Mouse (Mus musculus) MEL (cell line): ENCODE data around the gene Trmt112. TPM values are rescaled to one million over a fixed set of nuclear protein-coding genes. Genes with fewer than 3 reads are reported as not detected.

Experiments used
- DNase-seq: peaks from one replicate; pipeline ENCODE4 v3.0.0; 2011; ENCODE audit warnings: low read depth, low spot score
- H3K27ac ChIP-seq: 2 replicates; pipeline ENCODE4 v1.5.1; 2012; ENCODE audit warnings: low read depth, mild to moderate bottlenecking, control low read depth, low read length, moderate library complexity; ENCODE audit not compliant: control insufficient read depth
- H3K27me3 ChIP-seq, 2 experiments: fragments of 150-350 bp in 1 of 2; sonication (generic) in 1 of 2; 2 replicates each; pipeline ENCODE4 v1.6.1; 2012; ENCODE audit warnings: low read length in 2 of 2, mild to moderate bottlenecking in 2 of 2, improper control_type of control experiment in 1 of 2, moderate library complexity in 1 of 2; ENCODE audit not compliant: insufficient read depth in 2 of 2, control insufficient read depth in 1 of 2
- H3K36me3 ChIP-seq, 2 experiments: 2 replicates each; pipeline ENCODE4 v1.6.1; 2012 to 2014; ENCODE audit warnings: low read length in 2 of 2, improper control_type of control experiment in 1 of 2, inconsistent platforms in 1 of 2, mild to moderate bottlenecking in 1 of 2; ENCODE audit not compliant: insufficient read depth in 2 of 2, control insufficient read depth in 1 of 2
- H3K4me1 ChIP-seq, 2 experiments: fragments of 150-350 bp in 1 of 2; sonication (generic) in 1 of 2; 2 replicates each; pipeline ENCODE4 v1.6.1; 2012; ENCODE audit warnings: low read length in 2 of 2, improper control_type of control experiment in 1 of 2, mild to moderate bottlenecking in 1 of 2; ENCODE audit not compliant: insufficient read depth in 2 of 2, control insufficient read depth in 1 of 2
- H3K4me3 ChIP-seq, 2 experiments: fragments of 150-350 bp in 1 of 2; sonication (generic) in 1 of 2; 2 replicates each; pipeline ENCODE4 v1.5.1; 2012; ENCODE audit warnings: low read depth in 2 of 2, low read length in 2 of 2, mild to moderate bottlenecking in 2 of 2, moderate library complexity in 2 of 2, control low read depth in 1 of 2, improper control_type of control experiment in 1 of 2; ENCODE audit not compliant: control insufficient read depth in 1 of 2, insufficient read depth in 1 of 2
- H3K79me2 ChIP-seq: 2 replicates; pipeline ENCODE4 v1.6.1; 2012; ENCODE audit warnings: mild to moderate bottlenecking, low read length, moderate library complexity; ENCODE audit not compliant: control insufficient read depth, poor library complexity, insufficient read depth
- H3K9ac ChIP-seq: 2 replicates; pipeline ENCODE4 v1.6.1; 2012; ENCODE audit warnings: low read depth, mild to moderate bottlenecking, control low read depth, low read length, moderate library complexity; ENCODE audit not compliant: control insufficient read depth, poor library complexity, severe bottlenecking
- H3K9me3 ChIP-seq: fragments of 150-350 bp; sonication (generic); replicated peaks from 2 replicates; pipeline ENCODE4 v1.6.1; 2012; ENCODE audit warnings: mild to moderate bottlenecking, low read length, improper control_type of control experiment, moderate library complexity; ENCODE audit not compliant: insufficient read depth
- BHLHE40 ChIP-seq: IDR thresholded peaks from 2 replicates; pipeline ENCODE4 v1.6.1; 2012; ENCODE audit warnings: low read depth, mild to moderate bottlenecking, inconsistent platforms, low read length, improper control_type of control experiment, borderline replicate concordance
- CHD1 ChIP-seq: IDR thresholded peaks from 2 replicates; pipeline ENCODE4 v1.6.1; 2012; ENCODE audit warnings: low read depth, mild to moderate bottlenecking, inconsistent platforms, low read length, improper control_type of control experiment
- CHD2 ChIP-seq: IDR thresholded peaks from 2 replicates; pipeline ENCODE4 v1.6.1; 2011; ENCODE audit warnings: low read length, improper control_type of control experiment
- CTCF ChIP-seq, 3 experiments: IDR thresholded peaks in 2 of 3; conservative IDR thresholded peaks in 1 of 3; 2 replicates each; pipeline ENCODE4 v1.5.1; 2011 to 2012; ENCODE audit warnings: low read length in 3 of 3, low read depth in 2 of 3, mild to moderate bottlenecking in 2 of 3, improper control_type of control experiment in 1 of 3, inconsistent platforms in 1 of 3, mixed read lengths in 1 of 3, moderate library complexity in 1 of 3; ENCODE audit not compliant: control insufficient read depth in 1 of 3, insufficient read depth in 1 of 3, poor library complexity in 1 of 3, severe bottlenecking in 1 of 3
- ELF1 ChIP-seq: IDR thresholded peaks from 2 replicates; pipeline ENCODE4 v1.6.1; 2014; ENCODE audit warnings: low read depth, mild to moderate bottlenecking, inconsistent platforms, low read length, improper control_type of control experiment, moderate library complexity
- EP300 ChIP-seq, 2 experiments: IDR thresholded peaks; 2 replicates each; pipeline ENCODE4 v1.6.1; 2011; ENCODE audit warnings: improper control_type of control experiment in 2 of 2, low read length in 2 of 2, low read depth in 1 of 2, mild to moderate bottlenecking in 1 of 2
- ETS1 ChIP-seq: IDR thresholded peaks from 2 replicates; pipeline ENCODE4 v1.6.1; 2012; ENCODE audit warnings: low read depth, mild to moderate bottlenecking, inconsistent platforms, low read length, improper control_type of control experiment, moderate library complexity
- HCFC1 ChIP-seq: IDR thresholded peaks from 2 replicates; pipeline ENCODE4 v1.6.1; 2012; ENCODE audit warnings: low read depth, mild to moderate bottlenecking, inconsistent platforms, low read length, improper control_type of control experiment, moderate library complexity
- JUND ChIP-seq: IDR thresholded peaks from 2 replicates; pipeline ENCODE4 v1.6.1; 2011; ENCODE audit warnings: low read depth, mild to moderate bottlenecking, improper control_type of control experiment, low read length
- KAT2A ChIP-seq: conservative IDR thresholded peaks from 2 replicates; pipeline ENCODE4 v1.6.1; 2012; ENCODE audit warnings: low read depth, low read length, improper control_type of control experiment, inconsistent platforms
- MAFK ChIP-seq: IDR thresholded peaks from 2 replicates; pipeline ENCODE4 v1.6.1; 2011; ENCODE audit warnings: low read depth, mild to moderate bottlenecking, low read length, improper control_type of control experiment, borderline replicate concordance
- MAX ChIP-seq: IDR thresholded peaks from 2 replicates; pipeline ENCODE4 v1.6.1; 2011; ENCODE audit warnings: low read length, improper control_type of control experiment
- MAZ ChIP-seq: IDR thresholded peaks from 2 replicates; pipeline ENCODE4 v1.6.1; 2012; ENCODE audit warnings: low read depth, mild to moderate bottlenecking, inconsistent platforms, low read length, improper control_type of control experiment
- MEF2A ChIP-seq: IDR thresholded peaks from 2 replicates; pipeline ENCODE4 v1.6.1; 2014; ENCODE audit warnings: low read depth, mild to moderate bottlenecking, inconsistent platforms, low read length, improper control_type of control experiment; ENCODE audit not compliant: poor library complexity, insufficient replicate concordance, severe bottlenecking; ENCODE audit errors: extremely low read depth
- MXI1 ChIP-seq: IDR thresholded peaks from 2 replicates; pipeline ENCODE4 v1.6.1; 2011; ENCODE audit warnings: mild to moderate bottlenecking, low read depth, low read length, improper control_type of control experiment
- MYC ChIP-seq: IDR thresholded peaks from 2 replicates; pipeline ENCODE4 v1.6.1; 2011; ENCODE audit warnings: low read depth, mild to moderate bottlenecking, low read length, improper control_type of control experiment, moderate library complexity
- NELFE ChIP-seq: IDR thresholded peaks from 2 replicates; pipeline ENCODE4 v1.6.1; 2011; ENCODE audit warnings: low read depth, low read length, improper control_type of control experiment
- NRF1 ChIP-seq: IDR thresholded peaks from 2 replicates; pipeline ENCODE4 v1.6.1; 2014; ENCODE audit warnings: low read depth, mild to moderate bottlenecking, inconsistent platforms, low read length, improper control_type of control experiment, moderate library complexity; ENCODE audit not compliant: poor library complexity, insufficient read depth, severe bottlenecking
- POLR2A ChIP-seq, 2 experiments: IDR thresholded peaks; 2 replicates each; pipeline ENCODE4 v1.6.1; 2011 to 2012; ENCODE audit warnings: low read length in 2 of 2, mild to moderate bottlenecking in 2 of 2, control low read depth in 1 of 2, improper control_type of control experiment in 1 of 2, low read depth in 1 of 2, moderate library complexity in 1 of 2; ENCODE audit not compliant: control insufficient read depth in 1 of 2, insufficient read depth in 1 of 2, poor library complexity in 1 of 2
- POLR2AphosphoS2 ChIP-seq: IDR thresholded peaks from 2 replicates; pipeline ENCODE4 v1.6.1; 2011; ENCODE audit warnings: low read length, improper control_type of control experiment
- RAD21 ChIP-seq: IDR thresholded peaks from 2 replicates; pipeline ENCODE4 v1.6.1; 2011; ENCODE audit warnings: mild to moderate bottlenecking, low read depth, low read length, improper control_type of control experiment
- SIN3A ChIP-seq: IDR thresholded peaks from 2 replicates; pipeline ENCODE4 v1.6.1; 2012; ENCODE audit warnings: low read length, improper control_type of control experiment, inconsistent platforms
- SMC3 ChIP-seq: IDR thresholded peaks from 2 replicates; pipeline ENCODE4 v1.6.1; 2011; ENCODE audit warnings: low read depth, low read length, improper control_type of control experiment
- TAL1 ChIP-seq: IDR thresholded peaks from 2 replicates; pipeline ENCODE4 v1.6.1; 2012; ENCODE audit warnings: mild to moderate bottlenecking, inconsistent platforms, low read length, moderate library complexity, mixed read lengths
- USF1 ChIP-seq: IDR thresholded peaks from 2 replicates; pipeline ENCODE4 v1.6.1; 2014; ENCODE audit warnings: low read depth, mild to moderate bottlenecking, inconsistent platforms, low read length, improper control_type of control experiment, moderate library complexity
- USF2 ChIP-seq, 2 experiments: IDR thresholded peaks; 2 replicates each; pipeline ENCODE4 v1.6.1; 2011 to 2012; ENCODE audit warnings: improper control_type of control experiment in 2 of 2, low read length in 2 of 2, borderline replicate concordance in 1 of 2, inconsistent platforms in 1 of 2, low read depth in 1 of 2, mild to moderate bottlenecking in 1 of 2; ENCODE audit not compliant: insufficient read depth in 1 of 2
- ZKSCAN1 ChIP-seq: IDR thresholded peaks from 2 replicates; pipeline ENCODE4 v1.6.1; 2012; ENCODE audit warnings: low read depth, mild to moderate bottlenecking, inconsistent platforms, low read length, improper control_type of control experiment, moderate library complexity
- ZMIZ1 ChIP-seq: IDR thresholded peaks from 2 replicates; pipeline ENCODE4 v1.6.1; 2012; ENCODE audit warnings: low read depth, mild to moderate bottlenecking, inconsistent platforms, low read length, improper control_type of control experiment, moderate library complexity
- ZNF384 ChIP-seq: IDR thresholded peaks from 2 replicates; pipeline ENCODE4 v1.6.1; 2012; ENCODE audit warnings: low read depth, mild to moderate bottlenecking, inconsistent platforms, low read length, improper control_type of control experiment
- polyA plus RNA-seq, 2 experiments: library from polyadenylated mRNA; stranded (reverse) in 1 of 2; unstranded in 1 of 2; fragments of >175 nt in 1 of 2; fragments of >200 nt in 1 of 2; gene quantifications; 2 replicates each; pipeline versions ENCODE4 v1.2.1 to v1.2.4; 2012; ENCODE audit warnings: low replicate concordance in 2 of 2, low read depth in 1 of 2; ENCODE audit not compliant: insufficient read length in 2 of 2, insufficient read depth in 1 of 2, missing spikeins in 1 of 2
- total RNA-seq: library from RNA; depleted of rRNA; stranded (reverse); fragments of 300-350 nt; gene quantifications from 2 replicates; pipeline ENCODE4 v1.2.3, GENCODE M21; 2012

The Trmt112 gene
- total and polyA plus RNA-seq, 3 experiments = 294 to 319 TPM; not detected in 1

- no peaks in the 10 kb centered on the region for H3K36me3 ChIP-seq
- H3K79me2 ChIP-seq = no peaks in the 10 kb centered on the region
- H3K27me3 ChIP-seq = no peaks in the 10 kb centered on the region
- H3K4me3 ChIP-seq = no peak within 1 kb of the TSS
- no peaks in the 10 kb centered on the region for H3K9me3 ChIP-seq
- H3K27ac ChIP-seq = no peak within 1 kb of the TSS
- no peak within 1 kb of the TSS for H3K9ac ChIP-seq
- no peaks in the 10 kb centered on the region for H3K4me1 ChIP-seq
- no peak for TF ChIP-seq ETS1
- TF ChIP-seq JUND = no peak
- no peak for TF ChIP-seq USF2 (IDR thresholded peaks at IDR 0.05; ENCODE audit: borderline replicate concordance in 1 of 2, insufficient read depth in 1 of 2, low read depth in 1 of 2, low read length in 2 of 2)
- no peak for TF ChIP-seq POLR2A (IDR thresholded peaks at IDR 0.05; ENCODE audit: control insufficient read depth in 1 of 2, insufficient read depth in 1 of 2, low read depth in 1 of 2, low read length in 2 of 2, poor library complexity in 1 of 2)
- TF ChIP-seq MAFK = no peak
- no peak for TF ChIP-seq BHLHE40
- no peak for TF ChIP-seq ELF1
- no peak for TF ChIP-seq CHD1
- no peak for DNase-seq
Observed at GRCm38 (mm10) chr19:6934195-6934977, 24.9 kb downstream of the Trmt112 start, which contains the start of gene Kcnk4. Gene Kcnk4, minus strand, starts transcription at chr19:6934515.

GRCm38 (mm10) chr19:6936299-6936698 is 26.8 kb downstream of the Trmt112 start:
- peak; percentile 59 for DNase-seq
- Histone ChIP-seq H3K79me2 (peaks cover 3% of the 10 kb centered on the region; the same call in 1 of the 2 replicates), H3K4me1 (peaks cover 0 to 6% of the 10 kb centered on the region in 2 experiments; a peak in 2 of 4 replicates), H3K36me3 (peaks cover 0 to 2% of the 10 kb centered on the region in 2 experiments; a peak in 1 of 4 replicates), H3K9ac (no peak overlapping the region), H3K4me3 (no peak overlapping the region), H3K9me3 (no peaks in the 10 kb centered on the region), H3K27ac (no peak overlapping the region), H3K27me3 (no peaks in the 10 kb centered on the region)
- no peak for TF ChIP-seq ZNF384
- TF ChIP-seq CHD2 = no peak
- no peak for TF ChIP-seq MYC
- TF ChIP-seq CHD1 = no peak
- no peak for TF ChIP-seq POLR2AphosphoS2
- TF ChIP-seq MEF2A = no peak
- no peak for TF ChIP-seq ZMIZ1
- TF ChIP-seq MAZ = no peak
- no peak for TF ChIP-seq POLR2A (IDR thresholded peaks at IDR 0.05; ENCODE audit: control insufficient read depth in 1 of 2, insufficient read depth in 1 of 2, low read depth in 1 of 2, low read length in 2 of 2, poor library complexity in 1 of 2)
- no peak for TF ChIP-seq KAT2A
- TF ChIP-seq RAD21 = peak; percentile 56
- TF ChIP-seq CTCF (IDR thresholded peaks at IDR 0.05 in 2 of 3, conservative IDR thresholded peaks at IDR 0.05 in 1 of 3; ENCODE audit: control insufficient read depth in 1 of 3, insufficient read depth in 1 of 3, low read depth in 2 of 3, low read length in 3 of 3, poor library complexity in 1 of 3, severe bottlenecking in 1 of 3) = peak; percentile 54 to 72 (median 56)
- TF ChIP-seq USF1 = no peak
- no peak for TF ChIP-seq TAL1
- peak; percentile 56 for TF ChIP-seq SMC3
- TF ChIP-seq HCFC1 = no peak
- TF ChIP-seq NRF1 = no peak
- no peak for TF ChIP-seq MAFK
- TF ChIP-seq EP300 (IDR thresholded peaks at IDR 0.05; ENCODE audit: low read depth in 1 of 2, low read length in 2 of 2) = no peak
- no peak for TF ChIP-seq ELF1
- peak; percentile 93; the same call in 1 of the 2 replicates for TF ChIP-seq ZKSCAN1
- no peak for TF ChIP-seq MAX
- TF ChIP-seq USF2 (IDR thresholded peaks at IDR 0.05; ENCODE audit: borderline replicate concordance in 1 of 2, insufficient read depth in 1 of 2, low read depth in 1 of 2, low read length in 2 of 2) = no peak
- no peak for TF ChIP-seq NELFE
- TF ChIP-seq SIN3A = no peak
- TF ChIP-seq MXI1 = no peak
- no peak for TF ChIP-seq JUND
